Mouse (Mus musculus) monocyte, adult 2 months (primary cell): ENCODE results near the gene Nuak2.

ENCODE experiments used
- DNase-seq, 2 experiments: peaks; one replicate each; pipeline ENCODE4 v3.0.0; 2022; ENCODE audit warnings: low spot score in 2 of 2, low read depth in 1 of 2

Gene Nuak2

DNA sequence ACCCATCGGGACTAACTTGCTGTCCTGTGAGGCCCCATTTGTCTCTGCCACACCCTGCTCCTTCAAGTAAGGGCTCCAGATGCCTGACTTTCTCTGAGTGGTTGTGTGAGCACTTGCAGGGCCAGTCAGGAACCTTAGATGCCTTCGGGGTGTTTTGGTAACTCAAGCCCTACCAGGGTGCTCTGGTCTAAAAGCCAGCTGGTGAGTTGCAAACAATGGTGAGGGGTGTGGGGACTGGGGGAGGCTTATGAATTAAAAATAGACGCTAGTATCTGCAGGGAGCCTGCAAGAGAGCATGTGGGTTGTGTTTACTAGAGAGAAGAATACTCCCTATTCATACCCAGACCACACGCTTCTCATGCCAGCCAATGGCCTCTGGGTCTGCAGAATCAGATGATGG is 59.3 kb downstream of the Nuak2 start:
- DNase-seq, result no peak

DNA sequence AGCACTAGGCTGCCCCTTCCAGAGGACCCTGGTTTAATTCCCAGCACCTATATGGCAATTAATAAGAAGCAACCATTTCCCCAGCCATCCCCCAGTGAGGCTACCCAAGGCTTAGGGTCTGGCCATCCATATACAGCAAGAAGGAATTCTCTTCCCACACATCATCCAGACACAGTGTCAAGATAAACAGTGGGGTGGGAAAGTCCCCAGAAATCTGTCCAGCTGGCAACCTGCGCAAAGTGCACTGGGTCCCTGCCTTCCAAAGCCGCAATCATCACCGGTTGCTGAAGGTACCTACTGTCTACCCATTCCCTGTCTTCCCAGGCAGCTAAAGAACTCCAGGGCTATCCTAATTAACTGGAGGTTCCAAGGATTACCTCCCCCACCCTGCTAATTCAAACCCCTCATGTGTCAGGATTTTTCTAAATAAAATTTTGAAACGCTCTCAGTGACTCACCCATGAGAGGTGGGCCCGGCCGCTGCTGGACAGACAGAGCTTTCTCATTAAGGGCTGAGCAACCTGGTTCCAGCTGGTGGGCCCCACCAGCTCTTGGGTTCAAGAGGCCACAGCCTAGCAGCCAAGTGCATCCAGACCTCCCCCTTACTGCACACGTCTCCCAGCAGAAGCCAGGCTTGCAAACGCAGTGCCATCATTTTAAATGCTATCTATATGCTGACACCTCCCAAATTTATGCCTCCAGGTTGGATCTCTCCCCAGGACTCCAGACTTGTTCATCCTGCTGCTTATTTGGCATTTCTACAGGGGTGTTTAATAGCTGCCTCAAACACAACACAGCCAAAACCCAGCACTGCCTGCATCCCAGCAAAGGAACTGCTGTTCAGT is 60.5 kb downstream of the Nuak2 start:
- no peak for DNase-seq

DNA sequence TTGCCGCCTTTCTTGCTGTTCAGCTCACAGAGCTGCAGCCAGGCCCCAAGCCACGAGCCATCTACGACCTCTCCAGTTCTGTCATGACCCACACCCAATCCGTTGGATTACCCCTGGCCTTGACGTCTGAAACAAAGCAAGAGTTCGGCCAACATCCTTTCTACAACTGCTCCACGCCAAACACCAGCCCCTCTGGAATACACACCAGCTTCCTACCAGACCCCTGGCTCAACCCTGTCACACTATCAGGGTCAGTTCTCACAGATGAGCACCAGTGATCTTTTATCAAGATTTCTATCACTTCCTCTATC is 61.1 kb downstream of the Nuak2 start:
- no peak for DNase-seq

DNA sequence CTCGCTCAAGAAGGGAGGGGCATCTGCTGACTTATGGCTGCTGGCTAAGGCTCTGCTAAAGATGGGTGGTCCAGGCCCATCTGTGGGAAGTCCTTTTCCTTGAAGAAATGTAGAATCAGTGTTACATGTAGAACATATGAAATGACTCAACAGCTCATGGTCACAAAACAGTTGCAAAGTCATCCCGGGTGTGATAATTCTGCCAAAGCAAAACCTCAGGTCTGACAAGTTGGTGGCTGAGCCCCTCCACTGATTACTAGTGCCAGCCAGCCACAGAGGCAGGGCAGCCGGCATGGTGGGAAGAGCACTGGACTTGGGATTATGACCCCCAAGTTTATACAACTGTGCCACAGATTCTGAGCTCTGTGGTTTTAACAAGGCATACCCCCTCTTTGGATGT is 61.9 kb downstream of the Nuak2 start:
- DNase-seq, result no peak

DNA sequence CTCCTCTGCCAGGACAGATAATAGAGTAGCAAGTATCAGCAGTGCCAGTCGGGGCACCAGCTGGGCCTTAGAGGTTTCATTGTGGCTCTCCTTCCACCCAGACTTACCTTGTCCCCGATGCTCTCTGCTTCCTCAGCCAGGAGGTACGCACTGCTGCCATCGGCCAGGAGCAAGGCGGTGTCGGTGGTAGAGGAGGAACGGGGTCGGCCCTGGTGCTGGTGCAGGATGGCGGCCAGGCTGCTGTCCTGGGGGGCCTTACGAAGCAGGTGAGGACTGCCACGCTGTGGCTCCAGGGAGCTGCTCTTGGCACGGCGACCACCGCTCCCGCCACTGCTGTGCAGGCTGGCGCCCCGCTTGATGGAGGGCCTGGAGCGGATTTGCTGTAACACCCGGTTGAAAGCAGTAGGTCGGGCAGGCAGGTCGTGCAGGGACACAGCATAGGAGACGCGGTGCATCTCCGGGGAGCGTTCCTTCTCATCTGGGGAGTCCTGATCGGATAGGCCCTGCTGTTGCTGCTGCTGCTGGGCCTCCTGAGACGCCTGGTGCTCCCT is 64.7 kb downstream of the Nuak2 start:
- no peak for DNase-seq

DNA sequence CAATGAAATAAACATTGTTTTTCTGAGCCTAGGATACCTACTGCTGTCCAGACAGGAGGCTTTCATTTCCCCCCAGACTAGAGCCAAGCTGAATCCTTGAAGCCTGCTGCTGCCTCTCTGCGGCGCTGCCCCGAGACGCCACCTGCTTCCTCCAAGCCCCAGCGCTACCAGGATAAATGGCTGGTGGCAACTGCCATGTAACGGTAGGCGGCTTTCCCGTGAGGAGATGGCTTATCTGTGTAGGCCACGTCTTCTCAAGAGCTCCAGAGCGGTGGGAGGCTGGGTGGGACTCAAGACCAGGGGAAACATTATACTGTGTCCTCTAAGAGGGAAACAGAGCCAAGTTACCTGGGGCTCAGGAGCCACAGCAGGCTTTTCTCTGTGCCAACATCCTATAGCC is 66.0 kb downstream of the Nuak2 start:
- DNase-seq, result no peak
